Mouse (Mus musculus) heart, postnatal 14 days (tissue): ENCODE data around the gene Cacng2. TPM values are rescaled to one million over a fixed set of nuclear protein-coding genes. Genes with fewer than 3 reads are reported as not detected.

Experiments
- DNase-seq, 2 experiments: peaks; one replicate each; pipeline ENCODE4 v3.0.0; 2021 to 2022
- intact Hi-C: fragments of 180-260 bp; cut with DNase I; formaldehyde crosslinking; loops from one replicate; pipeline ENCODE4 v1.15.1; 2025
- total RNA-seq, 2 experiments: library from RNA; stranded (reverse); gene quantifications; 2 replicates each; pipeline ENCODE4 v1.2.3; 2021

Cacng2 gene
- total RNA-seq, 2 experiments from 2014 or later, result not detected

DNA sequence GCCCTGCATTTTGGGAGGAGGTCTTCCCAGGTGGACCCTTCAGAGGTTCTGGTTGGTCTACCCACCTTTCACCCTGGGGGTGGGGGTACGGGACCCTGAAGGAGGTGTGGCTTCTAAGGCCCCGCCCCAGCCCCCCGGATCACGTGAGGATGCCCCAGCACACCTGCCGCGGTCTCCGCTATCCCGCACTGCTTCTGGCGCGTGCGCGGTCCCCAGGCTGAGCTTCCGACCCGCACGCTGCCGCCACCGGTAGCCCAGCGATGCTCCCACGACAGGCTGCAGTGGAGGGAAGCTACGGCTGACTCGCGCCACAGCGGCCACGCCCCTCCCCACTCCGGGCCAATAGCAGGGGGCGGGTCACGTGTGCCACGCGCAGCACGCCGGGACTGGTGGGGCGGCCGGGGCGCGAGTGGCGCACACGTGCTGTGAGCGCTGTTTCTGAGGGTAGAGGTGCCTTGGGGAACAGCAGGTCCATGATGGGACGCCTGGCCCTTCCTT is 163.4 kb downstream of the Cacng2 start, which contains the start of gene Foxred2:
Foxred2 (minus strand) TSS at position 319 of the 498 bp plus-strand sequence.
- intact Hi-C loops, result no loop called here
- DNase-seq, result peak; percentile 77 to 83

DNA sequence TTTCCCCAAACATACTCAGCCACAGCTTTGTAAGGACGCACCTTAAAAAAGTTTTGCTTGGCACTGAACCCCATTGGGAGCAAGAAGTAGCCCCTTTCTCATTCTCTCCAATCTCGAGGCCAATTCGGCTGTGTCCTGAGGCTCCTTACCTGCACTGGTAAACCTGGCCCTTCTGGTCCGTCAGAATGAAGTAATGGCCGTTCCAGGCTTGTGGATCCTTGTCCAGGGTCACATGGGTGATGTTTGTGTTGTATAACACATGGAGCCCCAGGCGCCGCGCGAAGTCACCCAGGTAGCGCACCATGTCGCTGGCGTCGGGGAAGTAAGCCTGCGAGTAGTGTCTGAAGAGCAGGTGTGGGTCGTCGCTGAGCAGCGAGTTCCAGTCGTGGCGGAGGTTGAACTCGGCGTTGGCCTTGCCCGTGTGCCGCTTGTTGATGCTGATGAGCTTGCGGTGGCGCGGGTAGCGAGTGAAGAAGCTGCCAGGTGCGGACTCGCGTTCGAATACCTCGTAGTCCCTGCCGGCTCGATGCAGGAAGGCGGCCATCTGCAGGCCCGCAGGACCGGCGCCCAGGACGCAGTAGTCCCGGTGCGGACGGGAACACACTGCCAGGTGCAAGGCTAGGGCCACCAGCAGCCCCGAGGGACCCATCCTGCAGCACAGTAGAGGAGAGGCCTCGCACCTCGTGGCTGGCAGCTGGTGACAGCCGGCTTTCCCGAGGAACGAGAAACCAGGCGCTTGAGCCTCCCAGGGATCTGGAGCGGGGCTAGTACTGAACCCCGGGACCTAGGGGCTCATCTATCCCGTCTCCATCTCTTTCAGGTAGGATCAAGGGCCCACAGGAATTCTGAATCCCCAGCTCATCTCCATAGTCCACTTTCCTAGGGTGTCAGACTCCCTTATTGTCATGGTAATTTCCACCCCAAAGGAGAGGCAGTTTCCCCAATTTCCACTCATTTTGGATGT is 164.1 kb downstream of the Cacng2 start:
- no peak for DNase-seq
- intact Hi-C loops, result no loop called here

DNA sequence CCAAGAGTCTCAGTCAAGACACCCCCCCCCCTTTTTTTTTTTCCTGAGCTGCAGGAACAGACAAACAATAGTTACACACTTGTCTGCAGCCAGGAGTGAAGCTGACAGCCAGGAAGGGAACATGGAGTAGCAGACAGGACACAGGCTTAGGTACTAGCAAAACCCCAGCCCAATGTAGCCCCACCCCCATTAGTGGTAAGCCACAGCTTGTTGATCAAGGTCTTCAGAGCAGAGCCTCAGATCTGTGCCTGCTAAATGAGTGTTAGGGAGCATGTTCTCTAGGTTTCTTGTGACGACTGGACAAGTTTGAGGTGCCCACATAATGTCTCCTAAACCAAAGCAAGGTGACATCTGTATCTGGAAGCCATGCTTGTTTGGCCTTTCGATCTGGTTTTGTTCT is 165.5 kb downstream of the Cacng2 start:
- no peak for DNase-seq
- intact Hi-C loops, result no loop called here

DNA sequence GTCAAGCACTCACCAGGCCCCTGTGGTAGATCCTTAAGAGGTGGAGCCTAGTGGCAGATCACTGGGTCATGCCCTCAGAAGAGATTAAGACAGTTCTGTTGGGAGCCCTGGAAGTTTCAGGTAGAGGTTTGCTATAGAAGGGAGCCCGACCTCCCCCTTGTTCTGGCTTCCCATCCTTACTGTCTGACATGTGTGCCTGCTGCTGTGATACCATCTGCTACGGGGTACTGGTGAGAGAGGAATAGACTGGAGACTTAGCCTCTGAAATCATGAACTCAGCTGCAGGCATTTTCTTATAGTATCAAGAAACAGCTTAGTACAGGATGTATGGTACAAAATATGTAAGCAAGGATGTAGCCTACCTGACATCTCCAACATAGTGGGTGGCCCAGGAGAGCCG is 166.9 kb downstream of the Cacng2 start:
- intact Hi-C loops, result no loop called here
- no peak for DNase-seq

GRCm38 (mm10) chr15:77949061-77949460 is 170.8 kb downstream of the Cacng2 start:
- no peak for DNase-seq
- intact Hi-C loops, result no loop called here

DNA sequence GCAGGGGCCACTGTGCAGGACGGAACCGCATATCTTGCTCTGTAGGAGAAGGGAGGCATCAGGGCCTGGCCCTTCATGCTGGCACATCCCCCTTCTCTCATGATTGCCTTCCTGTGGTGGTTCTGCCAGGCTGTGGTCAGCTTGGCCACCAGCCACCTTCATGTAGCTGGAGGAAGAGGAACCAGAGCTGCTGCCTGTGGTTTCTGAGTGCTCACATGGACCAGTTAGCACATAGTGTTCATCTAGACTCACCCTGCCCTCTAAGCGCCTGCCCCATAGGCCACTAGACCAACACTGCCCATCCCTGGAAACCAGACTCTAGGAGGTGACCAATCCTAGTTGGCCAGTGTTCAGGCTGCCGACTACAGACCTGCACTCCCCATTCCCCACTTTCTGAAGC is 174.1 kb downstream of the Cacng2 start:
- DNase-seq, result peak; percentile 35 to 42
- intact Hi-C loops, result no loop called here

Other genes with a start within 250 kb of the Cacng2 start
- 100 to 1,000 TPM; 234 to 248 TPM for gene Txn2, start 191.0 kb downstream of the Cacng2 start, total RNA-seq
- under 1 TPM; 0.41 to 0.59 TPM for gene Foxred2, start 163.3 kb downstream of the Cacng2 start, total RNA-seq
- 10 to 100 TPM; 72.3 to 75.6 TPM for gene Eif3d, start 149.2 kb downstream of the Cacng2 start, total RNA-seq
- 10 to 100 TPM; 11.3 to 12.8 TPM for gene Ift27, start 54.1 kb upstream of the Cacng2 start, total RNA-seq
- gene Pvalb, start 86.4 kb upstream of the Cacng2 start, total RNA-seq, result under 1 TPM in 1 of 2 experiments, not detected in 1; 0.29 TPM
- gene Ncf4, start 124.8 kb upstream of the Cacng2 start, total RNA-seq, result 1 to 10 TPM; 2.5 to 2.9 TPM
- gene Csf2rb2, start 185.7 kb upstream of the Cacng2 start, total RNA-seq, result 1 to 10 TPM in 1 of 2 experiments, under 1 TPM in 1; 0.76 to 1.7 TPM
- gene Csf2rb, start 205.7 kb upstream of the Cacng2 start, total RNA-seq, result 1 to 10 TPM; 2.2 to 3.1 TPM